Mouse (Mus musculus) cerebellum, adult 2 months (tissue): ENCODE data around the gene Sec1.

Source experiments
- CTCF ChIP-seq: fragments of 200-500 bp; IDR thresholded peaks from 2 replicates; pipeline ENCODE4 v1.5.1; 2011; ENCODE audit warnings: low read depth, mild to moderate bottlenecking, control low read depth, low read length, moderate library complexity, borderline replicate concordance; ENCODE audit not compliant: insufficient read depth
- POLR2A ChIP-seq: fragments of 200-500 bp; IDR thresholded peaks from 2 replicates; pipeline ENCODE4 v1.6.1; 2011; ENCODE audit warnings: low read length, control low read depth, borderline replicate concordance; ENCODE audit not compliant: insufficient read depth

GRCm38 (mm10) chr7:45723781-45724180 is 29.6 kb upstream of the Sec1 start:
- TF ChIP-seq CTCF (no peak), POLR2A (no peak)
